Mouse (Mus musculus) liver, embryonic 15.5 days (tissue): ENCODE results near the gene Rnps1. TPM values are rescaled to one million over a fixed set of nuclear protein-coding genes. Genes with fewer than 3 reads are reported as not detected.
"Not testable (repeated sequence)": the region's sequence is repeated elsewhere in the genome, so short reads cannot be mapped to it uniquely, and the experiment has no call there.

ENCODE experiments used
- ATAC-seq: fragments of 200-750 bp; cut with Nextera tagmentation; 2 replicates; pipeline ENCODE4 v1.8.0; 2017; ENCODE audit warnings: moderate number of reproducible peaks, mild to moderate bottlenecking, moderate library complexity; ENCODE audit not compliant: insufficient read depth
- H3K27ac ChIP-seq: fragments of 300-500 bp; sonication (generic); replicated peaks from 2 replicates; pipeline ENCODE4 v1.5.1; 2015; ENCODE audit warnings: mild to moderate bottlenecking, inconsistent platforms
- H3K27me3 ChIP-seq: fragments of 300-500 bp; sonication (generic); 2 replicates; pipeline ENCODE4 v1.6.1; 2015; ENCODE audit warnings: mild to moderate bottlenecking, inconsistent platforms
- H3K36me3 ChIP-seq: fragments of 300-500 bp; sonication (generic); replicated peaks from 2 replicates; pipeline ENCODE4 v1.6.1; 2015; ENCODE audit warnings: moderate library complexity, mild to moderate bottlenecking, inconsistent platforms
- H3K4me1 ChIP-seq: fragments of 300-500 bp; sonication (generic); replicated peaks from 2 replicates; pipeline ENCODE4 v1.6.1; 2015; ENCODE audit warnings: inconsistent platforms
- H3K4me2 ChIP-seq: fragments of 300-500 bp; sonication (generic); 2 replicates; pipeline ENCODE4 v1.6.1; 2015; ENCODE audit warnings: moderate library complexity, mild to moderate bottlenecking, inconsistent platforms
- H3K4me3 ChIP-seq: fragments of 300-500 bp; sonication (generic); replicated peaks from 2 replicates; pipeline ENCODE4 v1.5.1; 2015; ENCODE audit warnings: mild to moderate bottlenecking, inconsistent platforms
- H3K9ac ChIP-seq: fragments of 300-500 bp; sonication (generic); 2 replicates; pipeline ENCODE4 v1.6.1; 2015; ENCODE audit warnings: moderate library complexity, mild to moderate bottlenecking, inconsistent platforms
- H3K9me3 ChIP-seq: fragments of 300-500 bp; sonication (generic); replicated peaks from 2 replicates; pipeline ENCODE4 v1.6.1; 2016; ENCODE audit warnings: inconsistent platforms
- WGBS: fragments of 180-500 bp; shearing (Covaris S2); methylation state at CpG from one replicate; pipeline ENCODE4 v1.1.7; 2015; ENCODE audit warnings: mixed read lengths; ENCODE audit not compliant: insufficient replicate concordance; 5-methylcytosine and 5-hydroxymethylcytosine counted together
- polyA plus RNA-seq: library from polyadenylated mRNA; unstranded; fragments of >200 nt; fragmentation: Nextera tagmentation; extraction: Ambion mirVana; gene quantifications from 2 replicates; pipeline ENCODE4 v1.2.1, GENCODE M21; 2015

The Rnps1 gene
- polyA plus RNA-seq, 1 experiment from 2014 or later: 109 TPM

- no peaks in the 10 kb centered on the region for H3K27me3 ChIP-seq
- H3K4me3 ChIP-seq: peak overlapping the region; percentile 82
- WGBS: 2% methylated on average over 14 of the region's 14 CpGs
- peak overlapping the region; percentile 93 for H3K9ac ChIP-seq
- H3K4me1 ChIP-seq: peaks cover 29% of the 10 kb centered on the region
- no peak for ATAC-seq
- H3K4me2 ChIP-seq: peak overlapping the region; percentile 90
- peaks cover 23% of the 10 kb centered on the region for H3K36me3 ChIP-seq
- no peaks in the 10 kb centered on the region for H3K9me3 ChIP-seq
- H3K27ac ChIP-seq: peak overlapping the region; percentile 99
Measured at GRCm38 (mm10) chr17:24454218-24454755, 39.9 kb downstream of the Rnps1 start.

- WGBS: under 1% methylated on average over 67 of the region's 67 CpGs
- H3K4me2 ChIP-seq: peak overlapping the region; percentile 90
Measured at GRCm38 (mm10) chr17:24454756-24455522, 40.6 kb downstream of the Rnps1 start.

GRCm38 (mm10) chr17:24455523-24456206, 41.3 kb downstream of the Rnps1 start:
- Histone ChIP-seq H3K4me1 (peaks cover 29% of the 10 kb centered on the region), H3K27ac (peak overlapping the region; percentile 99), H3K36me3 (peaks cover 10% of the 10 kb centered on the region), H3K9ac (peak overlapping the region; percentile 43), H3K4me3 (peak overlapping the region; percentile 82), H3K4me2 (peak overlapping the region; percentile 90)
- 44% methylated on average over 10 of the region's 10 CpGs for WGBS
- H3K27me3 ChIP-seq, ATAC-seq, H3K9me3 ChIP-seq: not testable (repeated sequence)

More at GRCm38 (mm10) chr17:24454756-24455522, 40.6 kb downstream of the Rnps1 start:
- Histone ChIP-seq H3K27ac (peak overlapping the region; percentile 99), H3K27me3 (no peaks in the 10 kb centered on the region), H3K4me1 (peaks cover 29% of the 10 kb centered on the region), H3K9ac (peak overlapping the region; percentile 93), H3K9me3 (no peaks in the 10 kb centered on the region), H3K36me3 (peaks cover 17% of the 10 kb centered on the region), H3K4me3 (peak overlapping the region; percentile 82)
- ATAC-seq: peak; percentile 96

- no peak overlapping the region for H3K4me3 ChIP-seq
- peak; percentile 21; the same call in 1 of the 2 replicates for ATAC-seq
- H3K27me3 ChIP-seq: no peaks in the 10 kb centered on the region
- H3K9me3 ChIP-seq: no peaks in the 10 kb centered on the region
- H3K27ac ChIP-seq: no peak overlapping the region
- H3K4me1 ChIP-seq: peaks cover 10% of the 10 kb centered on the region
- no peak overlapping the region for H3K9ac ChIP-seq
- H3K4me2 ChIP-seq: no peak overlapping the region
- no peaks in the 10 kb centered on the region for H3K36me3 ChIP-seq
- WGBS: 44% methylated on average over 2 of the region's 2 CpGs
Measured at GRCm38 (mm10) chr17:24461580-24461979, 47.2 kb downstream of the Rnps1 start.

- Histone ChIP-seq H3K9ac (no peak overlapping the region), H3K4me2 (no peak overlapping the region), H3K27ac (no peak overlapping the region), H3K36me3 (no peaks in the 10 kb centered on the region), H3K4me3 (no peak overlapping the region), H3K9me3 (no peaks in the 10 kb centered on the region), H3K27me3 (no peaks in the 10 kb centered on the region), H3K4me1 (peaks cover 11% of the 10 kb centered on the region)
- no peak for ATAC-seq
- WGBS: 63% methylated on average over 1 of the region's 1 CpGs
Measured at GRCm38 (mm10) chr17:24462932-24463331, 48.6 kb downstream of the Rnps1 start.

- no peak overlapping the region for H3K9ac ChIP-seq
- H3K4me1 ChIP-seq: peaks cover 12% of the 10 kb centered on the region
- 25% methylated on average over 6 of the region's 6 CpGs for WGBS
- no peaks in the 10 kb centered on the region for H3K9me3 ChIP-seq
- H3K4me3 ChIP-seq: no peak overlapping the region
- no peak overlapping the region for H3K4me2 ChIP-seq
- no peak overlapping the region for H3K27ac ChIP-seq
- H3K27me3 ChIP-seq: no peaks in the 10 kb centered on the region
- 0 out of 2 replicates have a peak, but pooled peaks have one; percentile 15 for ATAC-seq
- H3K36me3 ChIP-seq: no peaks in the 10 kb centered on the region
Measured at GRCm38 (mm10) chr17:24463374-24464133, 49.2 kb downstream of the Rnps1 start.

- Histone ChIP-seq H3K36me3 (peaks cover 22% of the 10 kb centered on the region), H3K4me3 (no peak overlapping the region), H3K27ac (no peak overlapping the region), H3K4me2 (no peak overlapping the region), H3K27me3 (no peaks in the 10 kb centered on the region), H3K9me3 (no peaks in the 10 kb centered on the region), H3K9ac (no peak overlapping the region), H3K4me1 (peaks cover 42% of the 10 kb centered on the region)
- WGBS: 87% methylated on average over 5 of the region's 5 CpGs
- ATAC-seq: no peak
Measured at GRCm38 (mm10) chr17:24468636-24469246, 54.4 kb downstream of the Rnps1 start.

- Histone ChIP-seq H3K4me2 (peak overlapping the region; percentile 96), H3K4me3 (peak overlapping the region; percentile 95), H3K27me3 (no peaks in the 10 kb centered on the region), H3K4me1 (peaks cover 44% of the 10 kb centered on the region), H3K9me3 (no peaks in the 10 kb centered on the region), H3K36me3 (peaks cover 29% of the 10 kb centered on the region), H3K27ac (peak overlapping the region; percentile 97), H3K9ac (peak overlapping the region; percentile 96)
- no peak for ATAC-seq
- 16% methylated on average over 7 of the region's 7 CpGs for WGBS
Measured at GRCm38 (mm10) chr17:24469336-24469909, 55.1 kb downstream of the Rnps1 start.

GRCm38 (mm10) chr17:24469910-24470602, 55.7 kb downstream of the Rnps1 start, which contains the start of the genes E4f1 and Pgp:
E4f1 (minus strand) TSS chr17:24470313.
Pgp (plus strand) TSS chr17:24470392.
- H3K9me3 ChIP-seq: no peaks in the 10 kb centered on the region
- ATAC-seq: peak; percentile 98
- H3K27ac ChIP-seq: peak within 1 kb of the TSS; percentile 97
- peak within 1 kb of the TSS; percentile 95 for H3K4me3 ChIP-seq
- peak within 1 kb of the TSS; percentile 96 for H3K4me2 ChIP-seq
- H3K9ac ChIP-seq: peak within 1 kb of the TSS; percentile 96
- under 1% methylated on average over 57 of the region's 75 CpGs for WGBS
- peaks cover 44% of the 10 kb centered on the region for H3K4me1 ChIP-seq
- H3K36me3 ChIP-seq: peaks cover 35% of the 10 kb centered on the region
- H3K27me3 ChIP-seq: no peaks in the 10 kb centered on the region
